Mouse (Mus musculus) midbrain, embryonic 14.5 days (tissue): ENCODE results near the gene Phlpp2. TPM values are rescaled to one million over a fixed set of nuclear protein-coding genes. Genes with fewer than 3 reads are reported as not detected.

Source experiments
- ATAC-seq: fragments of 200-750 bp; cut with Nextera tagmentation; 2 replicates; pipeline ENCODE4 v1.8.0; 2017; ENCODE audit warnings: moderate number of reproducible peaks, moderate library complexity; ENCODE audit not compliant: low FRiP score, low TSS enrichment
- DNase-seq: peaks from one replicate; pipeline ENCODE4 v3.0.0-alpha.2; 2015
- H3K27ac ChIP-seq: fragments of 300-500 bp; sonication (generic); replicated peaks from 2 replicates; pipeline ENCODE4 v1.5.1; 2014; ENCODE audit warnings: mild to moderate bottlenecking, low read depth, low read length, moderate library complexity
- H3K27me3 ChIP-seq: fragments of 300-500 bp; sonication (generic); 2 replicates; pipeline ENCODE4 v1.6.1; 2014; ENCODE audit warnings: low read length, control low read depth, mixed read lengths; ENCODE audit not compliant: control insufficient read depth, insufficient read depth
- H3K36me3 ChIP-seq: fragments of 300-500 bp; sonication (generic); 2 replicates; pipeline ENCODE4 v1.6.1; 2014; ENCODE audit warnings: low read length, control low read depth; ENCODE audit not compliant: control insufficient read depth, insufficient read depth
- H3K4me1 ChIP-seq: fragments of 300-500 bp; sonication (generic); 2 replicates; pipeline ENCODE4 v1.6.1; 2014; ENCODE audit warnings: mild to moderate bottlenecking, antibody characterized with exemption, low read length, control low read depth; ENCODE audit not compliant: control insufficient read depth, insufficient read depth
- H3K4me2 ChIP-seq: fragments of 300-500 bp; sonication (generic); 2 replicates; pipeline ENCODE4 v1.6.1; 2014; ENCODE audit warnings: mild to moderate bottlenecking, low read length, moderate library complexity
- H3K4me3 ChIP-seq: fragments of 300-500 bp; sonication (generic); replicated peaks from 2 replicates; pipeline ENCODE4 v1.5.1; 2014; ENCODE audit warnings: low read depth, low read length
- H3K9ac ChIP-seq: fragments of 300-500 bp; sonication (generic); replicated peaks from 2 replicates; pipeline ENCODE4 v1.6.1; 2014; ENCODE audit warnings: mild to moderate bottlenecking, low read length, moderate library complexity
- H3K9me3 ChIP-seq: fragments of 300-500 bp; sonication (generic); 2 replicates; pipeline ENCODE4 v1.6.1; 2016; ENCODE audit warnings: low read length, control low read depth, mixed read lengths; ENCODE audit not compliant: control insufficient read depth
- WGBS: fragments of 180-500 bp; shearing (Covaris S2); extraction: QIAGEN DNeasy Blood & Tissue Kit; methylation state at CpG from one replicate; pipeline ENCODE4 v1.1.7; 2014; 5-methylcytosine and 5-hydroxymethylcytosine counted together
- polyA plus RNA-seq: library from polyadenylated mRNA; unstranded; fragments of >200 nt; fragmentation: Nextera tagmentation; extraction: Ambion mirVana; gene quantifications from 2 replicates; pipeline ENCODE4 v1.2.1, GENCODE M21; 2014

Phlpp2 gene
- polyA plus RNA-seq, 1 experiment from 2014 or later = 5.7 TPM

GRCm38 (mm10) chr8:109986384-109986783 lies 118.0 kb downstream of the Phlpp2 start:
- 78% methylated on average over 7 of the region's 7 CpGs for WGBS
- no peaks in the 10 kb centered on the region for H3K9me3 ChIP-seq
- DNase-seq = no peak

GRCm38 (mm10) chr8:109987776-109988175 lies 119.4 kb downstream of the Phlpp2 start:
- Histone ChIP-seq H3K9ac (no peak overlapping the region), H3K27ac (no peak overlapping the region), H3K4me3 (no peak overlapping the region), H3K4me2 (no peak overlapping the region), H3K9me3 (no peaks in the 10 kb centered on the region), H3K36me3 (no peaks in the 10 kb centered on the region), H3K27me3 (no peaks in the 10 kb centered on the region), H3K4me1 (peaks cover 7% of the 10 kb centered on the region; the same call in 1 of the 2 replicates)
- 88% methylated on average over 7 of the region's 7 CpGs for WGBS
- no peak for ATAC-seq
- no peak for DNase-seq

More at GRCm38 (mm10) chr8:109986384-109986783, 118.0 kb downstream of the Phlpp2 start:
- Histone ChIP-seq H3K36me3 (no peaks in the 10 kb centered on the region), H3K9ac (no peak overlapping the region), H3K27me3 (no peaks in the 10 kb centered on the region), H3K4me2 (no peak overlapping the region), H3K4me1 (peaks cover 7% of the 10 kb centered on the region; the same call in 1 of the 2 replicates), H3K27ac (no peak overlapping the region), H3K4me3 (no peak overlapping the region)
- no peak for ATAC-seq

GRCm38 (mm10) chr8:109989151-109989550 lies 120.8 kb downstream of the Phlpp2 start:
- ATAC-seq = no peak
- no peak overlapping the region for H3K27ac ChIP-seq
- H3K4me1 ChIP-seq = peaks cover 5% of the 10 kb centered on the region; the same call in 1 of the 2 replicates
- H3K36me3 ChIP-seq = no peaks in the 10 kb centered on the region
- no peak overlapping the region for H3K9ac ChIP-seq
- H3K27me3 ChIP-seq = no peaks in the 10 kb centered on the region
- no peak overlapping the region for H3K4me2 ChIP-seq
- no peak for DNase-seq
- no peaks in the 10 kb centered on the region for H3K9me3 ChIP-seq
- no peak overlapping the region for H3K4me3 ChIP-seq
- WGBS = 92% methylated on average over 8 of the region's 8 CpGs

- Histone ChIP-seq H3K27me3 (no peaks in the 10 kb centered on the region), H3K9ac (no peak within 1 kb of the TSS), H3K9me3 (no peaks in the 10 kb centered on the region), H3K4me1 (no peaks in the 10 kb centered on the region), H3K4me3 (no peak within 1 kb of the TSS), H3K4me2 (no peak within 1 kb of the TSS), H3K27ac (no peak within 1 kb of the TSS), H3K36me3 (no peaks in the 10 kb centered on the region)
- WGBS = 87% methylated on average over 8 of the region's 8 CpGs
- DNase-seq (no peak), ATAC-seq (no peak)
These were observed 121.9 kb downstream of the Phlpp2 start, which contains the start of gene Tat for GRCm38 (mm10) chr8:109990224-109990623. Gene Tat, plus strand, starts transcription at chr8:109990437.

GRCm38 (mm10) chr8:109992166-109992565 lies 123.8 kb downstream of the Phlpp2 start:
- ATAC-seq = no peak

GRCm38 (mm10) chr8:109992951-109993350 lies 124.6 kb downstream of the Phlpp2 start:
- 80% methylated on average over 1 of the region's 1 CpGs for WGBS
- H3K9me3 ChIP-seq = no peaks in the 10 kb centered on the region
- no peak overlapping the region for H3K9ac ChIP-seq
- H3K4me2 ChIP-seq = no peak overlapping the region
- DNase-seq (no peak), ATAC-seq (no peak)
- H3K4me3 ChIP-seq = no peak overlapping the region
- H3K27me3 ChIP-seq = no peaks in the 10 kb centered on the region
- no peaks in the 10 kb centered on the region for H3K36me3 ChIP-seq
- H3K4me1 ChIP-seq = no peaks in the 10 kb centered on the region
- H3K27ac ChIP-seq = no peak overlapping the region

More at GRCm38 (mm10) chr8:109992166-109992565, 123.8 kb downstream of the Phlpp2 start:
- Histone ChIP-seq H3K27ac (no peak overlapping the region), H3K9me3 (no peaks in the 10 kb centered on the region), H3K36me3 (no peaks in the 10 kb centered on the region), H3K4me2 (no peak overlapping the region), H3K9ac (no peak overlapping the region), H3K4me3 (no peak overlapping the region), H3K27me3 (no peaks in the 10 kb centered on the region), H3K4me1 (no peaks in the 10 kb centered on the region)
- WGBS = 58% methylated on average over 5 of the region's 5 CpGs
- no peak for DNase-seq

Other genes starting within 250 kb of the Phlpp2 start
- gene Ist1, start 175.3 kb upstream of the Phlpp2 start, polyA plus RNA-seq = 158 and 187 TPM in 2 replicates
- gene Zfp821, start 163.0 kb upstream of the Phlpp2 start, polyA plus RNA-seq = 87.5 and 95.2 TPM in 2 replicates
- 3.1 and 4.4 TPM in 2 replicates for gene Atxn1l, start 130.8 kb upstream of the Phlpp2 start, polyA plus RNA-seq
- gene Ap1g1, start 90.0 kb upstream of the Phlpp2 start, polyA plus RNA-seq = 33.9 and 43.4 TPM in 2 replicates
- 1.1 and 1.4 TPM in 2 replicates for gene Marveld3, start 93.7 kb downstream of the Phlpp2 start, polyA plus RNA-seq
- gene Tat, start 121.9 kb downstream of the Phlpp2 start, polyA plus RNA-seq = not detected in 2 replicates
- gene Chst4, start 171.2 kb downstream of the Phlpp2 start, polyA plus RNA-seq = not detected in 2 replicates
- 18.3 and 21.0 TPM in 2 replicates for gene Zfp612, start 211.2 kb downstream of the Phlpp2 start, polyA plus RNA-seq
- gene Gm21964, start 232.7 kb downstream of the Phlpp2 start, polyA plus RNA-seq = not detected in 2 replicates
- not detected in 2 replicates for gene Gm17720, start 234.2 kb downstream of the Phlpp2 start, polyA plus RNA-seq